Mouse (Mus musculus): ENCODE measurements around the gene Ppm1d.
A peak's percentile ranks its signal among the peaks of the same experiment; 100 is the strongest.

Gene Ppm1d

DNA sequence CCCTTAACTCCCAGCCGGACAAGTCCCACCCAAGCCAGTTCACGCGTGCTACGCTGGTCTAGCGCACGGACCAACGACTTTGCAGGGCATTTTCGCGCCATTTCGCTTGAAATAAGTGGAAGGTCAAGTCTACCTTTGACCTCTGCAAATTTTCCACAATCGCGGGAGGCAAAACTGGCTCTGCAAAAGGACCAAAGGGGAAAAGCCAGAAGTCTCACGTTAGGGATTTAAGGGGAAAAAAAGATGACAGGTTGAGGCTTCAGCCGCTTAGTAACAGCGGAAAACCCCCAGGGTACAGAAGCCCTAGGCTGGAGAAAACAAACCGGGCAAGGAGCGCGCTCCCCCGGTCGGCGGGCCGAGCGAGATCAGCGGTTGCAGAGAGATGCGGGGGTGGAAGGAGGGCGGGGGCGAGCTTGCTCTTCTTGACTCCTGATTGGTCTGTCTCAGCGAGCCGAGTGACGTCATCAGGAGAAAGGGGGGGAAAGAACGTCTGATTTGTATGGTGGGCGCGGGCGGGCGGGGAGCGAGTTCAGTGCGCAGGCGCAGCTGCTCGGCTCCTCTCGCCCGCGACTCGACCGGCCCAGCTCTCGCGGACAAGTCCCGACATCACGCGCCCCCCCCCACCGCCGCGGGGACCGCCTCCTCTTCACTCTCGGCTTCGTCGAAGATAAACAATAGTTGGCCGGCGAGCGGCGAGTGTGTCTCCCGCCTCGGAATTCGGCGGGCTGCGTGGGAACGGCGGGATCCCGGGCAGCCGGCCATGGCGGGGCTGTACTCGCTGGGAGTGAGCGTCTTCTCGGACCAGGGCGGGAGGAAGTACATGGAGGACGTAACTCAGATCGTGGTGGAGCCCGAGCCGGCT lies at the start of gene Ppm1d:
TSS of gene Ppm1d (plus strand) at position 532 of the 862 bp plus-strand sequence.
- DNase-seq: peak; percentile 99 to 100

DNA sequence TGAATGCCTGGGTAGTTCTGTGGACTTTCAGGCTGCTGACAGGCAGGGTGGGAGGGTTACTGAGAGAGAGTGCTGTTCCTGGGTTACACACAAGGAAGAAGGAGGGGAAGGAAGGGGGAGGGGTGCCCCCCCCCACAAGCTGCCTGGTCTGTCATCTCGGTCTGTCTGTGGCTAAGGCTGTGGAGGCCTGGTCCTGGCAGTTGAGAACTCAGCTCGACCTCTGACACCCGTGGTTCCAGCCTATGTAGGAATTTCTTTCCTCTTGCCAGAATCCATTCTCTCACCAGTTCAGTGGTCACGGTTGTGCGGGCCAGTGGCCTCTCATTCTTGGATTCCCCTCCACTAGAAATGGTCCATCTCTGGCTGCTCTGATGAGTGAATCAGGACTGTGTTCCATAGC lies 46.4 kb upstream of the Ppm1d start:
- DNase-seq: peak; percentile 20 to 64

DNA sequence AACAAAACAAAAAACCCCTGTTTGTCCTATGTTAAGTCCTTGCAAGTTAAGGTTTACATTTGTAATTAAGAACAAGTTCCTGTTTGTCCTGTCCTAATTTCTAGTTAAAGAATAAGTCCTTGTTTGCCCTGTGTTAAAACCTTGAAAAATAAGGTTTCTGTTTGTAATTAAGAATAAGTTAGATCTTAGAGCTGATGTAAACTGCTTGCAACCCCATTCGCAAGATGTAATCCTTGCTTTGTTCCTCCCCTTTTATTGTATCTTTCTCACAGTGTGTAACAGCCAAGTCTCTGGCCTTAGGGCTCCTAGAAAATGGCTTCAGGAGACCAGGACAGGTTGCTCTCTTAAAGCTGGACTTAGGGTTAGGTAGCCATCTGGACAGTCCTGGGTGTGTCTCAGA lies 43.7 kb upstream of the Ppm1d start:
- DNase-seq: no peak

GRCm38 (mm10) chr11:85270631-85271030 lies 40.4 kb upstream of the Ppm1d start:
- peak; percentile 45 to 87 for DNase-seq

DNA sequence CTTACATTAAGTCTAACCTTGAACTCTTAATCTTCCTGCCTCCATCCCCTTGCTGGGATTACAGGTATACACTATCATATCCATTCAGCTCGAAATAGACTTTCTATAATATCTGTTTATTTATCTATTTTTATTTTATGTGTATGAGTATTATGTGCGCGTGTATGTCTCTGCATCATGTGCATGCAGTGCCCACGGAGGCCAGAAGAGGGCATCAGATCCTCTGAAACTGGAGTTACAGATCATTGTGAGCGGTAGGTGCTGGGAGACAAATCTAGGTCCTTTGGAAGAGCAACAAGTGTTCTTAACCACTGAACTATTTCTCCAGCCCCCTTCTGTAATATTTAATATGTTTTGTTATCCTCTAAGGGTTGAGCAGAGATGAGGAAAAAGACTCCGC lies 37.7 kb upstream of the Ppm1d start:
- peak in 1 of 2 experiments; percentile 34 for DNase-seq

- no peak for DNase-seq
Measured at GRCm38 (mm10) chr11:85275151-85275550, 35.9 kb upstream of the Ppm1d start.

- no peak for DNase-seq
Measured at GRCm38 (mm10) chr11:85277609-85278008, 33.4 kb upstream of the Ppm1d start.

- no peak for DNase-seq
Measured at GRCm38 (mm10) chr11:85278175-85278574, 32.9 kb upstream of the Ppm1d start.

- DNase-seq: no peak
Measured at GRCm38 (mm10) chr11:85281219-85281878, 29.7 kb upstream of the Ppm1d start.

DNA sequence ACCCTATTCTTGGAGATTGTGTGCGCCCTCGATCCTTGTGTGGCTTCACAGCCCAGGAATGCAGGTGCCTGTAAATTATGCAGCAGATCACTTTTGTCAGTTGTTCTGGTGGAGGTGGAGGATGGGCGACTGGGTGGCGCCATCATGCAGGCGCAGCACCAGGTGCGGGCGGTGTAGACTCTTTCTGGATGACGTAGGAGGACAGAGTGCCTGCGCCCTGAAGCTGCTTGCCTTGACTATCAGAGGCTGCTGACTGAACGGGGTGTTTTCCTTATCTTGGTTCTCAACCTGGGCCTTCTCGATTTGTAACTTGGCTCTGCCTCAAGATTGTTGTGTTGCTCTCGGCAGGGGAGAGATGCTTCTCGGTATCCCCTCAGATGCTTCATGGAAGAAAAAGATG lies 13.1 kb upstream of the Ppm1d start:
- DNase-seq: no peak

DNA sequence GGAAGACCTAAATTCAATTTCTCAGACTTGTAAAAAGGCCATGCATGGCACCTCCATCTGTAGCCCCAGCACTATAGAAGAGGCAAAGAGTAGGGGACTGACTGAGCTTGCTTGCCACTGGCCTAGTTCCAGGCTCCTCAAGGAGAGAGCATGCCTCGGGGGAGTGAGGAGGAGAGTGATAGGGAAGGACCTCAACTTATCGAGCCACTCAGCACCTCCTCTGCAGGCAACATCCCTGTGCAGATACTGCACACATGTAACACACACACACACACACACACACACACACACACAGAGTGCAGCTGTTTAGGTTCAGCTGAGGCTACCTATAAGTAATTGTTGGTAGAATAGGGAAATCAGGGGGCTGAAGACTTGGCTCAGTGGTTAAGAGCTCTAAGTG lies 11.2 kb upstream of the Ppm1d start:
- no peak for DNase-seq

- no peak for DNase-seq
Measured at GRCm38 (mm10) chr11:85301161-85301560, 9.9 kb upstream of the Ppm1d start.

- no peak for DNase-seq
Measured at GRCm38 (mm10) chr11:85301836-85302235, 9.2 kb upstream of the Ppm1d start.

- DNase-seq: peak; percentile 10 to 47
Measured at GRCm38 (mm10) chr11:85306577-85307260, 4.3 kb upstream of the Ppm1d start.

- no peak for DNase-seq
Measured at GRCm38 (mm10) chr11:85308799-85309198, 2.2 kb upstream of the Ppm1d start.

DNA sequence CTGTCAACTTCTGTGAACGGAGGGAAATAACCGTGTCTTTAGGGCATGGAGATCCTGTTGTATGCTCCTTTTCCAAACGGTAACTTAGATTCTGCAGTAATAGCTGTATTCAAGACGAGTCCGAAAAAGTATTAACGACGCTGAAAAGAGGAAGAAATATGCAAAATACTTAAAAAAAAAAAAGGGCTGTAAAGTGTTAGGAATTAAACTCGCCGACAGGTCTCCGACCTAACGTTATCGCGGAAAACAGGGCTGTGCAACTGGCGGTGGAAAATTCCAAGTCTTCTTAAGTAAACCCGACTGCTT lies 684 bp upstream of the Ppm1d start:
- DNase-seq: no peak

GRCm38 (mm10) chr11:85311645-85312490 lies 824 bp downstream of the Ppm1d start:
- peak; percentile 45 to 54 for DNase-seq

GRCm38 (mm10) chr11:85312818-85313217 lies 1.8 kb downstream of the Ppm1d start:
- DNase-seq: peak; percentile 74 to 75

DNA sequence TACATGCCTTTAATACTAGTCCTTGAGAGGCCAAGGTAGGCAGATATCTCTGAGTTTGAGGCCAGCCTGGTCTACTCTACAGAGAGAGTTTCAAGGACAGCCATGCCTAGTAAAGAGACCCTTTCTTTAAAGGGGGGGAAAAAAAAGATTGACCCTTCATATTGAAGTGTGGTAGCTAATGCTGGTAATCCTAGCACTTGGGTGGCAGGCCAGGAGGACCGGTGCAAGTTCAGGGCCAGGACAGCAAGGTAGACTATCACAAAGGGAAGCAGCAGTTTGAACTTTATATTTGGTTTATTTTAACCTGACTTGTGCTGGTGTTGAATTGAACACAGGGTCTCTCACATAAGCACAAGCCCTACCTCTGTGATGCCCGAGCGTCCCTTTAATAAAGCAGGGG lies 2.3 kb downstream of the Ppm1d start:
- DNase-seq: no peak

DNA sequence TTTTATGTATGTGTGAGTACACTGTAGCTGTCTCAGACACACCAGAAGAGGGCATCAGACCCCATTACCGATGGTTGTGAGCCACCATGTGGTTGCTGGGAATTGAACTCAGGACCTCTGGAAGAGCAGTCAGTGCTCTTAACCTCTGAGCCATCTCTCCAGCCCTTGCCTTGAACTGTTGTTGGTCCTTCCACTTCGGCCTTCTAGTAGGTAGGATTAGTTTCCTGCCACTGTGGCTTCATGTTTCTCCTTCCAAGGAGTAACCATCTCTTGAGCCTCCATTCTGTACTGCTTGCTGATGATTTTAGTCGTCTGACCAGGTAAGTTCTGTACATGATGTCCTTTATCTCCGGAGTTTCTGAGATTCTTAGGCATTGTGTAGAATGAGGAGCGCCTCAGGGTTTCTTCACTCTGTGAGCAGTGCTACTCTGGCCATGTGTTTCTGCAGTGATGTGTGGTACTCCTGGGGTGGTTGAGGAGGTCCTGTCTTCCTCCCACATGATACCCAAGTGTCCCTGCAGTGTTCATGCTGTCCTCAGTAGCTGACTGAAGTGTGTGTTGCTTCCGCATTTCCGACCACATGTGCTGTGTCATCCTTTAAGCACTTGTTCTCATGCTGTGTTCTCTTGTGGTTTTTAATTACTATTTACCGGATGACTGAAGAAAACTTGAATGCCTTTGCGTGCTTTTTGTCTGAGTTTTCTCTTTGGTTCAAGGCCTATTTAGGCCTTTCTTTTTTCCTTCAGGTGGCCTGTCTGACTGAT lies 12.7 kb downstream of the Ppm1d start:
- DNase-seq: no peak

GRCm38 (mm10) chr11:85328717-85329116 lies 17.7 kb downstream of the Ppm1d start:
- no peak for DNase-seq
